Mouse (Mus musculus) megakaryocyte, embryonic 14.5 days (primary cell): Measurements from ENCODE around the gene Tmod3.

Experiments
- FLI1 ChIP-seq: IDR thresholded peaks from 2 replicates; pipeline ENCODE4 v1.6.1; 2012; ENCODE audit warnings: low read length, inconsistent platforms, mixed read lengths
- GATA1 ChIP-seq: IDR thresholded peaks from 3 replicates; pipeline ENCODE4 v1.6.1; 2012; ENCODE audit warnings: mixed read lengths, low read length, inconsistent platforms, borderline replicate concordance

- no peak for TF ChIP-seq GATA1
- no peak for TF ChIP-seq FLI1
Observed at GRCm38 (mm10) chr9:75545514-75545913, 13.9 kb downstream of the Tmod3 start.
